Mouse (Mus musculus): ENCODE measurements around the gene Ptn. TPM values are rescaled to one million over a fixed set of nuclear protein-coding genes. Genes with fewer than 3 reads are reported as not detected.

The Ptn gene
- 7.2 and 19.3 TPM in 2 replicates for polyA plus RNA-seq (2012; rRNA removed)

DNA sequence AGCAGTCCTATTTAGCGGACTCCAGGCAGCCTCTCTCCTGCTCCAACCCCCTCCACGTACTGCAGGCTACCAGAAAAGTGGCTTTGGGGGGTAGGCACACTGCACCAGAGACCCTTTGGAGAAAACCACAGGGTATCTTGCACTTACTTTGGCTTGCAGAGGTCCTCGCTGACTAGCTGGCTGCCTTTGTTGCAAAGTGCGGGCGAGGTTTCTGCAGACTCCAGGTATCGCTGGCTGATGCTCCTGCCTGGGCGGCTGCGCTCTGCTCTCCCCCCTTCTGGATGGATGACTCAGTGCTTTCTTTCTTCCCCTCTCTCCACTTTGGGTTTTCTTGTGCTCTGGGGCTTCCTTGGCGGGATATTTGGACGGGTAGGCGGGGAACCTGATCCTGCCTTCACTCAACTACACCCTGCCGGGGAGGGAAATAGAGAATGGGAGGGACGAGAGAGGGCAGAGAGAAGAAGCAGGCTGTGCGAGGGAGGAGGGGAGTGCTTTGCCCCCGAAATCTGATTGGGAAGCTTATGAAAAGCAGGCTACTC lies at the start of gene Ptn:
Gene Ptn (minus strand): TSS at position 474 of the 539 bp plus-strand sequence.

